Mouse (Mus musculus) small intestine, adult 2 months (tissue): ENCODE data around the gene Cd300lb.

Experiments
- CTCF ChIP-seq: fragments of 200-500 bp; IDR thresholded peaks from 2 replicates; pipeline ENCODE4 v1.5.1; 2012; ENCODE audit warnings: low read depth, mild to moderate bottlenecking, control low read depth, inconsistent platforms, low read length, moderate library complexity, mixed read lengths; ENCODE audit not compliant: insufficient replicate concordance, insufficient read length; ENCODE audit errors: extremely low read depth
- POLR2A ChIP-seq: fragments of 200-500 bp; IDR thresholded peaks from 2 replicates; pipeline ENCODE4 v1.6.1; 2012; ENCODE audit warnings: low read depth, mild to moderate bottlenecking, control low read depth, inconsistent platforms, low read length, moderate library complexity

- TF ChIP-seq POLR2A = no peak
- no peak for TF ChIP-seq CTCF
These were observed 31.0 kb downstream of the Cd300lb start for GRCm38 (mm10) chr11:114903224-114903623.
